Mouse (Mus musculus) ES-E14 (cell line): ENCODE data around the gene Gm28051. TPM values are rescaled to one million over a fixed set of nuclear protein-coding genes. Genes with fewer than 3 reads are reported as not detected.

Experiments
- DNase-seq: peaks from one replicate; pipeline ENCODE4 v3.0.0-alpha.2; 2013; ENCODE audit warnings: low read depth, low spot score
- H3K27ac ChIP-seq: 2 replicates; pipeline ENCODE4 v1.5.1; 2012; ENCODE audit warnings: low read depth, mild to moderate bottlenecking, low read length, moderate library complexity, mixed read lengths; ENCODE audit not compliant: poor library complexity, insufficient read depth, severe bottlenecking
- H3K36me3 ChIP-seq: 2 replicates; pipeline ENCODE4 v1.6.1; 2012; ENCODE audit warnings: mild to moderate bottlenecking, low read length, moderate library complexity, mixed read lengths; ENCODE audit not compliant: control insufficient read depth, poor library complexity, insufficient read depth, severe bottlenecking
- H3K4me1 ChIP-seq, 2 experiments: fragments of 150-350 bp in 1 of 2; sonication (generic) in 1 of 2; 2 replicates each; pipeline ENCODE4 v1.6.1; 2012; ENCODE audit warnings: low read length in 2 of 2, mild to moderate bottlenecking in 1 of 2, mixed read lengths in 1 of 2; ENCODE audit not compliant: control insufficient read depth in 2 of 2, insufficient read depth in 2 of 2, poor library complexity in 1 of 2
- H3K4me3 ChIP-seq, 2 experiments: fragments of 150-350 bp in 1 of 2; sonication (generic) in 1 of 2; 2 replicates each; pipeline ENCODE4 v1.5.1; 2012; ENCODE audit warnings: low read length in 2 of 2, low read depth in 1 of 2, mild to moderate bottlenecking in 1 of 2, mixed read lengths in 1 of 2; ENCODE audit not compliant: insufficient read depth in 1 of 2, poor library complexity in 1 of 2, severe bottlenecking in 1 of 2
- H3K9ac ChIP-seq: 2 replicates; pipeline ENCODE4 v1.6.1; 2012; ENCODE audit warnings: low read depth, mild to moderate bottlenecking, low read length, mixed read lengths; ENCODE audit not compliant: poor library complexity, insufficient read depth, severe bottlenecking
- H3K9me3 ChIP-seq: fragments of 150-350 bp; sonication (generic); 2 replicates; pipeline ENCODE4 v1.6.1; 2012; ENCODE audit warnings: low read depth, mild to moderate bottlenecking, low read length; ENCODE audit not compliant: control insufficient read depth, insufficient read depth
- CHD2 ChIP-seq: IDR thresholded peaks from 2 replicates; pipeline ENCODE4 v1.6.1; 2014; ENCODE audit warnings: mild to moderate bottlenecking, low read depth, low read length, inconsistent platforms
- HCFC1 ChIP-seq: IDR thresholded peaks from 2 replicates; pipeline ENCODE4 v1.6.1; 2012; ENCODE audit warnings: low read length, inconsistent platforms, borderline replicate concordance; ENCODE audit not compliant: insufficient read depth
- MAFK ChIP-seq: IDR thresholded peaks from 2 replicates; pipeline ENCODE4 v1.6.1; 2014; ENCODE audit warnings: mild to moderate bottlenecking, low read depth, low read length, inconsistent platforms; ENCODE audit not compliant: insufficient read depth
- ZC3H11A ChIP-seq: IDR thresholded peaks from 2 replicates; pipeline ENCODE4 v1.6.1; 2012; ENCODE audit warnings: low read depth, mild to moderate bottlenecking, inconsistent platforms, low read length, borderline replicate concordance
- ZNF384 ChIP-seq: IDR thresholded peaks from 2 replicates; pipeline ENCODE4 v1.6.1; 2012; ENCODE audit warnings: low read depth, low read length, inconsistent platforms
- in situ Hi-C, 2 experiments: fragments of 600-800 bp; cut with MboI; formaldehyde crosslinking; loops; one replicate each; pipeline ENCODE4 v1.15.1; 2025; ENCODE audit warnings: low sequenced_read_pairs in 2 of 2, inconsistent platforms in 1 of 2; ENCODE audit not compliant: unreplicated experiment in 2 of 2
- total RNA-seq: library from RNA; depleted of rRNA; stranded (reverse); fragments of 300-350 nt; gene quantifications from 2 replicates; pipeline ENCODE4 v1.2.3, GENCODE M21; 2012

Gene Gm28051
- total RNA-seq, 1 experiment = not detected

- Histone ChIP-seq H3K4me3 (peak overlapping the region; percentile 92 to 96), H3K36me3 (no peaks in the 10 kb centered on the region), H3K4me1 (peaks cover 16 to 53% of the 10 kb centered on the region in 2 experiments), H3K9me3 (no peaks in the 10 kb centered on the region), H3K27ac (peak overlapping the region; percentile 48; the same call in 1 of the 2 replicates), H3K9ac (peak overlapping the region; percentile 78; the same call in 1 of the 2 replicates)
- TF ChIP-seq CHD2 (no peak), ZC3H11A (no peak), MAFK (no peak), HCFC1 (no peak), ZNF384 (no peak)
- in situ Hi-C loops = no loop called here
- DNase-seq = no peak
Observed at GRCm38 (mm10) chr12:102703111-102703412, 54.5 kb downstream of the Gm28051 start.

DNA sequence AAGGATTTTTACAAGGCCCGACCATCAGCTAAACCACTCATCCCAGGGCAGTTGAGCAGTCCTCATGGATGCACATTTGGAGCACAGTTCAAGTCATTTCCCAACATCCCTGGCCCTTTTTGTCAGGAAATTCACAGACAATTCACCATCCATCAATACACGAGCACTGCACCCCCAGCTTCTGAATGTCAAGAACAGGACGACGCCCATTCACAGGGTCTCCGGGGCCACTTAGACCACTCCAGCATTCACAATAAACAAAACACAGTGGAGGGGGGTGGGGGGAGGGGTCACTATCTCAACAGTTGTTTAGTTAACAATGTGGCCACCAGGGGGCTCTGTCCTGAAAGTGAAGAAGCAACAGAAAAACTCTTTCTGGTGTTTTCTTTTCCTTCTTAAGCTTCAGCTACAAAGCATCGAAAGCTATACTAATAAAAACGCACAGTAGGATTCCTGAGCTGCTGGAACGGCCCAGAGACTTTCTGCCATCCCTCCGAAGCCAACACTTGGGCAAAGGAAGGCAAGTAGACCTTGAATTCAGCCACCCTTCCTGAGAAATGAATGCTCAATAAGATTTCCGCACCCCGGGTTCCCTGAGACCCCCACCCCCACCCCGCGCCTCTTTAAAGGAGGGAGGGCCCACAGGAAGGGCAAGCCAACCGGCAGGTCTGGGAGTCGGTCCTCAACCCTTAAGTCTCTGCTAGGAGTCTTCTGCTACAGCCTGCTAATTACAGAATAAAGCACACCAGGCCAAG, 55.0 kb downstream of the Gm28051 start:
- in situ Hi-C loops = no loop called here
- no peak for TF ChIP-seq ZNF384
- no peak for TF ChIP-seq ZC3H11A
- no peak for TF ChIP-seq MAFK
- TF ChIP-seq CHD2 = 0 out of 2 replicates have a peak, but pooled peaks have one; percentile 9
- DNase-seq = peak; percentile 92
- peaks cover 19 to 53% of the 10 kb centered on the region in 2 experiments for H3K4me1 ChIP-seq
- peak overlapping the region; percentile 78; the same call in 1 of the 2 replicates for H3K9ac ChIP-seq
- H3K36me3 ChIP-seq = no peaks in the 10 kb centered on the region; the same call in 1 of the 2 replicates
- H3K9me3 ChIP-seq = no peaks in the 10 kb centered on the region
- peak overlapping the region; percentile 92 to 96 for H3K4me3 ChIP-seq
- H3K27ac ChIP-seq = peak overlapping the region; percentile 48; the same call in 1 of the 2 replicates

DNA sequence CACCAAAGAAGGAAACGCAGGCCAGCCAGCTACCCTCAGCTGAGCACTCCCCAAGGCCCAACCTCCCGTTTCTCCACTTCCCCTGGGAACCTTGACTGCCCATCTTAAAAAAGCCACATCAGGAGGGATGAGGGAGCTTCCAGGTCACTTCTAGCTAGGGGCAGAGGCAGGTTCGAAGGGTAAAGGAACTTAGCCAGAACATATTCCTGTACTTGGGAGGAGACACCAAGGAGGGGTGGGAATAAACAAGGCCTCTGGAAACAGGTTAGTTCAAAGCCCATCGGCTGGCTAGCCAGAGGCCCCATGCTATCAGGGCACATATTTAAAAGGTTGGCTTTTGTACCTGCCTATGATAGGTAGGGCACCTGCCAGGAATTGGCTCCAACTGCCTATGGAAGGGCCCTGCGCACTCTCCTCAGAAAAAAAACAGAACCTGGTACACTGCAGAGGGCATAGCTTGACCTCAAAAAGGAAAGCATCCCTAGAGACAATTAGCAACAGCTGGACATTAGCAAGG, 55.8 kb downstream of the Gm28051 start:
- Histone ChIP-seq H3K4me3 (peak overlapping the region in 1 of 2 experiments; percentile 92; a peak in 1 of 4 replicates), H3K9ac (no peak overlapping the region; the same call in 1 of the 2 replicates), H3K9me3 (no peaks in the 10 kb centered on the region), H3K4me1 (peaks cover 23 to 56% of the 10 kb centered on the region in 2 experiments), H3K27ac (no peak overlapping the region), H3K36me3 (no peaks in the 10 kb centered on the region; the same call in 1 of the 2 replicates)
- no peak for TF ChIP-seq CHD2
- TF ChIP-seq MAFK = no peak
- TF ChIP-seq ZNF384 = no peak
- no peak for TF ChIP-seq ZC3H11A
- no peak for TF ChIP-seq HCFC1
- in situ Hi-C loops = no loop called here
- DNase-seq = no peak

DNA sequence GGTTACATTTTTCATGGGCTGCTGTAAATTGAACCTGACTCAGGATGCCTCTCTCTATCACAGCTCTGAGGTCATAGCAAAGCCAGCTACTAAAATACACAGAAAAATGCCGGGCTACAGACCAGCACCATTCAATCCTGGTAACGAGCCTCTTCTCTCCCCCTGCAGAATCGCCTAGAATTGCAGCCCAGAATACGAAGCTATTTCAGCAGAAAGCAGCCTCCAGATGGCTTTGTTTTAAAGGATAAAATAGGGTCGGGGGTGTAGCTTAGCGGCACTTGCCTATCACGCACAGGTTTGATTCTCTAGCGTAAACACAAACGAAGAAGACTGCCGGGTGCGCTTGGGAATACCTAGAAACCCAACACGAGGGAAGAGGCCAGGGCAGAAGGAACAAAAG, 57.1 kb downstream of the Gm28051 start:
- H3K9me3 ChIP-seq = no peaks in the 10 kb centered on the region
- in situ Hi-C loops = no loop called here
- H3K36me3 ChIP-seq = peaks cover 2% of the 10 kb centered on the region
- no peak overlapping the region for H3K4me3 ChIP-seq
- no peak overlapping the region for H3K27ac ChIP-seq
- peaks cover 32 to 61% of the 10 kb centered on the region in 2 experiments for H3K4me1 ChIP-seq
- H3K9ac ChIP-seq = no peak overlapping the region
- TF ChIP-seq ZC3H11A (no peak), CHD2 (no peak), MAFK (no peak), ZNF384 (no peak), HCFC1 (no peak)
- no peak for DNase-seq
